Mouse (Mus musculus) frontal cortex, adult (tissue): ENCODE results near the gene Timm23.

Experiments used
- ATAC-seq: cut with Nextera tagmentation; 2 replicates; pipeline ENCODE4 v1.9.2; 2017; ENCODE audit warnings: mild to moderate bottlenecking, moderate library complexity, mixed read lengths; ENCODE audit not compliant: low TSS enrichment

The Timm23 gene

GRCm38 (mm10) chr14:32134293-32134692 lies 67.4 kb downstream of the Timm23 start:
- ATAC-seq: no peak

DNA sequence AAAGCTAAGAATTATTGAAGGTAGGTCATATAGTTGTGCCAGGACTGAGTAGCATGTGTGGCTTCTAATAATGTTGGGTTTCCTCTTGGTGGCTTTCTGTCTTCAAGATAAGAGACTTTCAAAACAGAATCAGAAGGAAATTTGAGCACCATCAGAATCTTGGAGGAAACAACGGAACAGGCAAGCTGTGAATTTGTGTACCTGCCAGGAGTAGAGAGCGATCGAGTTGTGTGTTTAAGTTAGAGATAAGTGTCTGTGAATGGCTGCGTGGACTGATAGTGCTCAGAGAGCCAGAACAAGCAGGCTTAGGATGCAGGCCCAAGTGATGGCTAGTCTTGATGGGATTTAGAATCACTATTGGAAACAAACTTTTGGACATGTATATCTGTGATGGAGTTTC lies 69.9 kb downstream of the Timm23 start:
- no peak for ATAC-seq
